Mouse (Mus musculus): ENCODE results near the gene Icos. TPM values are rescaled to one million over a fixed set of nuclear protein-coding genes. Genes with fewer than 3 reads are reported as not detected.

Gene Icos
- polyA plus RNA-seq, 1 experiment from 2014 or later, result 0.08 TPM

GRCm38 (mm10) chr1:60970846-60971245 is 6.9 kb upstream of the Icos start:
- no peak overlapping the region for H3K27ac ChIP-seq
- no peaks in the 10 kb centered on the region for H3K27me3 ChIP-seq
- H3K9me3 ChIP-seq, result no peaks in the 10 kb centered on the region
- H3K9ac ChIP-seq, result no peak overlapping the region
- H3K4me3 ChIP-seq (replicated peaks), result no peak overlapping the region
- no peaks in the 10 kb centered on the region for H3K4me1 ChIP-seq
- no peak for ATAC-seq (ENCODE audit: low FRiP score)
- no peaks in the 10 kb centered on the region for H3K36me3 ChIP-seq (replicated peaks)
- WGBS, result 86% methylated on average over 1 of the region's 1 CpGs
- no peak overlapping the region for H3K4me2 ChIP-seq

GRCm38 (mm10) chr1:60974221-60974620 is 3.5 kb upstream of the Icos start:
- 81% methylated on average over 3 of the region's 3 CpGs for WGBS

GRCm38 (mm10) chr1:60975646-60976294 is 2.0 kb upstream of the Icos start:
- H3K27ac ChIP-seq, result no peak overlapping the region
- H3K36me3 ChIP-seq (replicated peaks), result no peaks in the 10 kb centered on the region
- H3K4me3 ChIP-seq (replicated peaks), result no peak overlapping the region
- 0 out of 2 replicates have a peak, but pooled peaks cover 5% of the 10 kb centered on the region for H3K4me1 ChIP-seq
- H3K27me3 ChIP-seq, result no peaks in the 10 kb centered on the region
- no peak overlapping the region for H3K9ac ChIP-seq
- no peaks in the 10 kb centered on the region for H3K9me3 ChIP-seq
- 90% methylated on average over 5 of the region's 5 CpGs for WGBS
- H3K4me2 ChIP-seq, result no peak overlapping the region
- ATAC-seq (ENCODE audit: low FRiP score), result no peak

More at GRCm38 (mm10) chr1:60974221-60974620, 3.5 kb upstream of the Icos start:
- Histone ChIP-seq H3K27ac (no peak overlapping the region), H3K4me2 (no peak overlapping the region), H3K4me3 (replicated peaks) (no peak overlapping the region), H3K9me3 (no peaks in the 10 kb centered on the region), H3K9ac (no peak overlapping the region), H3K36me3 (replicated peaks) (no peaks in the 10 kb centered on the region), H3K4me1 (0 out of 2 replicates have a peak, but pooled peaks cover 2% of the 10 kb centered on the region), H3K27me3 (no peaks in the 10 kb centered on the region)
- no peak for ATAC-seq (ENCODE audit: low FRiP score)

GRCm38 (mm10) chr1:60979126-60979842 is 1.6 kb downstream of the Icos start:
- H3K36me3 ChIP-seq (replicated peaks), result no peaks in the 10 kb centered on the region
- 0 out of 2 replicates have a peak, but pooled peaks cover 5% of the 10 kb centered on the region for H3K4me1 ChIP-seq
- no peak for ATAC-seq (ENCODE audit: low FRiP score)
- no peaks in the 10 kb centered on the region for H3K9me3 ChIP-seq
- H3K4me3 ChIP-seq (replicated peaks), result no peak overlapping the region
- H3K27ac ChIP-seq, result no peak overlapping the region
- WGBS, result 48% methylated on average over 7 of the region's 7 CpGs
- H3K4me2 ChIP-seq, result no peak overlapping the region
- no peak overlapping the region for H3K9ac ChIP-seq
- no peaks in the 10 kb centered on the region for H3K27me3 ChIP-seq

GRCm38 (mm10) chr1:60979843-60980235 is 2.1 kb downstream of the Icos start:
- no peaks in the 10 kb centered on the region for H3K36me3 ChIP-seq (replicated peaks)
- H3K4me2 ChIP-seq, result no peak overlapping the region
- no peak for ATAC-seq (ENCODE audit: low FRiP score)
- no peaks in the 10 kb centered on the region for H3K27me3 ChIP-seq
- H3K27ac ChIP-seq, result no peak overlapping the region
- WGBS, result 75% methylated on average over 2 of the region's 2 CpGs
- 0 out of 2 replicates have a peak, but pooled peaks cover 5% of the 10 kb centered on the region for H3K4me1 ChIP-seq
- no peak overlapping the region for H3K9ac ChIP-seq
- H3K4me3 ChIP-seq (replicated peaks), result no peak overlapping the region
- no peaks in the 10 kb centered on the region for H3K9me3 ChIP-seq

- no peak for ATAC-seq (ENCODE audit: low FRiP score)
- Histone ChIP-seq H3K27me3 (no peaks in the 10 kb centered on the region), H3K4me3 (replicated peaks) (no peak overlapping the region), H3K9ac (no peak overlapping the region), H3K4me2 (no peak overlapping the region), H3K9me3 (no peaks in the 10 kb centered on the region), H3K36me3 (replicated peaks) (no peaks in the 10 kb centered on the region), H3K4me1 (no peaks in the 10 kb centered on the region), H3K27ac (no peak overlapping the region)
- 78% methylated on average over 2 of the region's 2 CpGs for WGBS
These were observed 7.3 kb downstream of the Icos start for GRCm38 (mm10) chr1:60985075-60985474.

- Histone ChIP-seq H3K36me3 (replicated peaks) (no peaks in the 10 kb centered on the region), H3K4me2 (no peak overlapping the region), H3K4me3 (replicated peaks) (no peak overlapping the region), H3K4me1 (no peaks in the 10 kb centered on the region), H3K9me3 (no peaks in the 10 kb centered on the region), H3K27ac (no peak overlapping the region), H3K9ac (no peak overlapping the region), H3K27me3 (no peaks in the 10 kb centered on the region)
- ATAC-seq (ENCODE audit: low FRiP score), result no peak
- 83% methylated on average over 5 of the region's 5 CpGs for WGBS
These were observed 8.4 kb downstream of the Icos start for GRCm38 (mm10) chr1:60986141-60986540.

- Histone ChIP-seq H3K4me3 (replicated peaks) (no peak overlapping the region), H3K36me3 (replicated peaks) (no peaks in the 10 kb centered on the region), H3K4me2 (no peak overlapping the region), H3K9ac (no peak overlapping the region), H3K4me1 (no peaks in the 10 kb centered on the region), H3K27ac (no peak overlapping the region), H3K27me3 (no peaks in the 10 kb centered on the region), H3K9me3 (no peaks in the 10 kb centered on the region)
- WGBS, result 73% methylated on average over 5 of the region's 5 CpGs
- ATAC-seq (ENCODE audit: low FRiP score), result no peak
These were observed 11.4 kb downstream of the Icos start for GRCm38 (mm10) chr1:60989086-60989485.

- H3K27ac ChIP-seq, result no peak overlapping the region
- no peak overlapping the region for H3K4me2 ChIP-seq
- no peaks in the 10 kb centered on the region for H3K36me3 ChIP-seq (replicated peaks)
- 63% methylated on average over 8 of the region's 8 CpGs for WGBS
- H3K4me3 ChIP-seq (replicated peaks), result no peak overlapping the region
- H3K4me1 ChIP-seq, result no peaks in the 10 kb centered on the region
- no peak for ATAC-seq (ENCODE audit: low FRiP score)
- H3K27me3 ChIP-seq, result no peaks in the 10 kb centered on the region
- no peak overlapping the region for H3K9ac ChIP-seq
- H3K9me3 ChIP-seq, result no peaks in the 10 kb centered on the region
These were observed 12.6 kb downstream of the Icos start for GRCm38 (mm10) chr1:60990305-60990704.

GRCm38 (mm10) chr1:60998008-60998557 is 20.4 kb downstream of the Icos start:
- H3K4me1 ChIP-seq, result no peaks in the 10 kb centered on the region; the same call in 1 of the 2 replicates
- no peak overlapping the region for H3K4me3 ChIP-seq (replicated peaks)
- H3K4me2 ChIP-seq, result no peak overlapping the region
- no peaks in the 10 kb centered on the region for H3K27me3 ChIP-seq
- WGBS, result 92% methylated on average over 3 of the region's 3 CpGs
- H3K9ac ChIP-seq, result no peak overlapping the region
- H3K9me3 ChIP-seq, result no peaks in the 10 kb centered on the region
- no peak overlapping the region for H3K27ac ChIP-seq
- no peak for ATAC-seq (ENCODE audit: low FRiP score)
- no peaks in the 10 kb centered on the region for H3K36me3 ChIP-seq (replicated peaks)

GRCm38 (mm10) chr1:60998689-60999088 is 21.0 kb downstream of the Icos start:
- no peaks in the 10 kb centered on the region for H3K9me3 ChIP-seq
- H3K36me3 ChIP-seq (replicated peaks), result no peaks in the 10 kb centered on the region
- 76% methylated on average over 2 of the region's 2 CpGs for WGBS
- no peak overlapping the region for H3K4me2 ChIP-seq
- H3K9ac ChIP-seq, result no peak overlapping the region
- H3K27ac ChIP-seq, result no peak overlapping the region
- no peak for ATAC-seq (ENCODE audit: low FRiP score)
- H3K27me3 ChIP-seq, result no peaks in the 10 kb centered on the region
- no peak overlapping the region for H3K4me3 ChIP-seq (replicated peaks)
- no peaks in the 10 kb centered on the region; the same call in 1 of the 2 replicates for H3K4me1 ChIP-seq

- no peak overlapping the region for H3K9ac ChIP-seq
- no peak overlapping the region for H3K27ac ChIP-seq
- no peaks in the 10 kb centered on the region for H3K36me3 ChIP-seq (replicated peaks)
- ATAC-seq (ENCODE audit: low FRiP score), result no peak
- H3K4me3 ChIP-seq (replicated peaks), result no peak overlapping the region
- 86% methylated on average over 7 of the region's 7 CpGs for WGBS
- H3K9me3 ChIP-seq, result no peaks in the 10 kb centered on the region
- no peak overlapping the region for H3K4me2 ChIP-seq
- peaks cover 4% of the 10 kb centered on the region for H3K4me1 ChIP-seq
- no peaks in the 10 kb centered on the region for H3K27me3 ChIP-seq
These were observed 24.1 kb downstream of the Icos start for GRCm38 (mm10) chr1:61001786-61002354.
